Mouse (Mus musculus) MN1 (cell line): ENCODE measurements around the gene Zfp553.
"Not testable (repeated sequence)": the region's sequence is repeated elsewhere in the genome, so short reads cannot be mapped to it uniquely, and the experiment has no call there.

Source experiments
- DNase-seq: peaks from one replicate; pipeline ENCODE4 v3.0.0-alpha.2; 2016; ENCODE audit warnings: low spot score

Gene Zfp553

DNA sequence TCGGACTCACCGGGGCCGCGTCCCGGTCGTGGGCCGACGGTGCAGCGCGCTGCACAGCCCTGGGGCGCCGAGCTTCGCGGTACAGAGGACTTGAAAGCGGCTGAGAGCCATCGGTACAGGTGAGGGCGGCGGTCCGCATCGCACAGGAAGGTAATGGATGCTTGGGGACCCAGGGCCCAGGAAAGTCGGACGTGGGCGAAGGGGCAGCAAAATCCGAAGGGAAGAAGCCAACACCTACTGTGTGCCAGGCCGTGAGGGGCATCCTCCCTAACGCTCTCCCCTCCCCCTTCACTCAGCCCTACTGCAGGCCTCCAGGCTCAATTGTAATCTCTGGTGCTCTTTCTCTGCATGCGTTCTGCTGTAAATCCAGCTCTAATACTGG is 498 bp downstream of the Zfp553 start:
- peak; percentile 48 for DNase-seq

- no peak for DNase-seq
Measured at GRCm38 (mm10) chr7:127233765-127234164, 904 bp downstream of the Zfp553 start.

- no peak for DNase-seq
Measured at GRCm38 (mm10) chr7:127234777-127235176, 1.9 kb downstream of the Zfp553 start.

GRCm38 (mm10) chr7:127243361-127243867 is 10.6 kb downstream of the Zfp553 start:
- DNase-seq, result peak; percentile 42

- DNase-seq, result peak; percentile 96
Measured at GRCm38 (mm10) chr7:127243870-127244657, 11.2 kb downstream of the Zfp553 start, which contains the start of gene Zfp771. Gene Zfp771, plus strand, starts transcription at chr7:127244274.

GRCm38 (mm10) chr7:127244658-127245510 is 12.0 kb downstream of the Zfp553 start:
- peak; percentile 70 for DNase-seq

DNA sequence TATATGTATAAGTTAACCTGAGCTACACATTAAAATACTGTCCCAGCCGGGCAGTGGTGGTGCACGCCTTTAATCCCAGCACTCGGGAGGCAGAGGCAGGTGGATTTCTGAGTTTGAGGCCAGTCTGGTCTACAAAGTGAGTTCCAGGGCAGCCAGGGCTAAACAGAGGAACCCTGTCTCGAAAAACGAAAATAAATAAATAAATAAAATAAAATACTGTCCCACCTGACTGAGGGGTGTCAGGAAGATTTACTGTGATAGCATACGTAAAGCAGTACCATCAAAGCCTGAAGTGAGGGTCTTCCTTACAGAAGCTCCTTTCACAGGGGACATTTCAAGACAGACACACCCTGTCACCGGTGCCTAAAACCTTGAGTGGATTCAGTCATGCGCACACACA is 17.6 kb downstream of the Zfp553 start:
- not testable (repeated sequence) for DNase-seq

- no peak for DNase-seq
Measured at GRCm38 (mm10) chr7:127252414-127252813, 19.6 kb downstream of the Zfp553 start.

GRCm38 (mm10) chr7:127253341-127253740 is 20.5 kb downstream of the Zfp553 start:
- DNase-seq, result no peak

GRCm38 (mm10) chr7:127253821-127254769 is 21.2 kb downstream of the Zfp553 start:
- peak; percentile 53 for DNase-seq

DNA sequence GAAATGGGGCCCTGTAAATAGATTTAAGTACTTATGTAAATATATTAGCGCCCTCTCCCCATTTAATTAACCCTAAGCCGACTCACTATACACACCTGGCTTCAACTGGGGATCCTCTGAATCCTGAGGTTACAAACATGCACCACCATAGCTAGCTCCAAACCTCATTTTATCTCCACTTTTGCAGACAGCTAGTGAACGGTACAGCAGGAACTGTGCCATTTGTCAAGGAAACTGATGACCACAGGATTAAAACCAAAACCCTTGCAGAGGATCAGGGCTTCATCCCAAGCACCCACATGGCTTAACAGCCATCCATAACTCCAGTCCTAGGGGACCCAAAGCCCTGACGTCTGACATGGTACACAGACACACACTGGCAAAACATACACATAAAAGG is 22.1 kb downstream of the Zfp553 start:
- DNase-seq, result no peak

DNA sequence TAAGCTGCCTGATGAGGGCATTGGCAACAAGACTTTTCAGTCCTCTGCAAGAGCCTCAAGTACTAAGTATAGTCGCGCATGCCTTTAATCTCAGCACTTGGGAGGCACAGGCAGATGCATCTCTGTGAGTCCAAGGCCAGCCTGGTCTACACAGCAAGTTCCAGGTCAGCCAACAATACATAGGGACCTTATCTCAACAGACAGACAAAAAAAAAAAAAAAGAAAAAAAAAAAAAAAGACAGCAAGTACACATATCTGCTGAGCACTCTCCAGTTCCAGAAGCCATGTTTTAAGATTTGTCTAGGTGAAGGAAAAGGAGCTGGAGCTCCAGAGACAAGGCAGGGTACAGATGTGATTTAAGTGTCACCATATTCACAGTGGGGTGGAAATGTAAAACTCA is 23.1 kb downstream of the Zfp553 start:
- no peak for DNase-seq

DNA sequence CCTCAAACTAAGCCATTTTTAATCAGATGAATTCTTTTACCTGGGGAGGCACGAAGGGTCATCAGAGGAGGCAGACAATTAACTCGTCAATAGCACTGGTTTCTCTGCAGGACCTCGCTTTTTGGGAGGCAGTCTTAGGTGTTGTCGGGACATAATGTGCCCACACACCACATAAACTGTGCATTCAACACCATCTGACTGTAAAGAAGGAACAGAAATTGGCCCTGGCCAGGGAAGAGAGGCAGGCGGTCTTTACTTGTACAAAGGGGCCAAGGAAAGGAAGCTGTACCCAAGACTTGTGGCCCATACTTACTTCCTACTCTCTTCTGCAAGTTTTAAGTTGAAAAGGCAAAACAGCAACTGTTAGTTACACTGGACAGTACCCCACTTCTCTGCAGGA is 23.7 kb downstream of the Zfp553 start:
- DNase-seq, result no peak

- DNase-seq, result no peak
Measured at GRCm38 (mm10) chr7:127259186-127259905, 26.5 kb downstream of the Zfp553 start.

GRCm38 (mm10) chr7:127260309-127261111 is 27.6 kb downstream of the Zfp553 start, which contains the start of gene Dctpp1:
Gene Dctpp1, minus strand, starts transcription at chr7:127260709.
- peak; percentile 99 for DNase-seq

DNA sequence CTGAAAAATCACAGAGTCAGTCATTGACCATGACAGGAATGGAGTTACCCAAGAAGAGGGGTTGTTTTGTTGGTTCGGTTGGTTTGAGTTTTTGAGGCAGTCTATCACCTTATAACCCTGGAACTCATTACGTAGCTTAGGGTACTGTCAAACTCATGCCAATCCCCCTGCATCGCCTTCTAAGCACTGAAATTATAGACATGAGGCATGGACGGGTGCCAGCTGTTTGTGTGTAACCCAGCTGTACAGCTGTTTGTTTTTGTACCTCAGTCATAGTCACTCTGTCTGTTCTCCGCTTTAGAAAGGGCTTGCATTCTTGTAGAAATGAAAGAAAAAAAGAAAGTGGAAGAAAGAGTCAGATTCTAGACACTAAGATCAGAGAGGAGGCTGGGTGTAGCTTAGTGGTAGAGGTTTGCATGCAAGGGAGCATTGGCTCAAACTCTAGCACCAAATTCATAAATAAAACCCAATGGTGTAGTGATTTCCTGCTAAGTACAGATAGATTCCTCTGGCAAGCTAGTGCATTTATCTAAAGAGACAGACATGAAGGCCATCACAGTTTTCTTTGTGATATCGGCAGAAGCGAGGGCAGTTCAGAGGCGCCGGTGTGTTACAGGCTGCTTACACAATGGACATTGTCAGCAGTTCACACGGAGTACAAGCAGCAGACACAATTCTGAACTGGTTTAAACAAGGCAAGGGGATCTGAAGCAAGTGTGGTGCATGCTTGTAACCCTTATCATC is 29.5 kb downstream of the Zfp553 start:
- DNase-seq, result no peak

DNA sequence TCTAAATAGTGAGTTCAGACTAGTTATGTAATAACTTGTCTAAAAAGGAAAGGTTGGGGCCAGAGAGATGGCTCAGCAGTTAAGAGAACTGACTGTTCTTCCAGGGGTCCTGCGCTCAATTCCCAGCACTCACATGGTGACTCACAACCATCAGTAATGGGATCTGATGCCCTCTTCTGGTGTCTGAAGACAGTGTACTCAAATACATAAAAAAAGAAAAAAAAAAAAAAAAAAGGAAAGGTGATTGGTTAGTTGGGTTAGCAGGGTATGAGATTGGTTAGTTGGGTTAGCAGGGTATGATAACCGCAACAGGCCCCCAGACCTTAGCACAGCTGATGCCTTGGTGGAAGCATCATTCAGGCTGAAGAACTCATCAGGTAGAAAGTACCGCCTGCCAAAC is 30.7 kb downstream of the Zfp553 start:
- no peak for DNase-seq

GRCm38 (mm10) chr7:127270256-127270655 is 37.4 kb downstream of the Zfp553 start:
- no peak for DNase-seq

GRCm38 (mm10) chr7:127270666-127271065 is 37.8 kb downstream of the Zfp553 start:
- DNase-seq, result no peak
